Mouse (Mus musculus): ENCODE results near the gene Tstd2. TPM values are rescaled to one million over a fixed set of nuclear protein-coding genes. Genes with fewer than 3 reads are reported as not detected.

Gene Tstd2
- total and polyA plus RNA-seq, 3 experiments = 15.8 to 54.6 (median 51.5) TPM

- Histone ChIP-seq H3K4me3 (ENCODE audit: low read depth, low read length) (no peak overlapping the region), H3K36me3 (replicated peaks) (no peaks in the 10 kb centered on the region), H3K9me3 (replicated peaks) (no peaks in the 10 kb centered on the region), H3K27me3 (ENCODE audit: insufficient read depth, low read length) (no peaks in the 10 kb centered on the region), H3K4me1 (ENCODE audit: insufficient read depth, low read depth, low read length) (no peaks in the 10 kb centered on the region)
- ATAC-seq (ENCODE audit: extremely low read depth, insufficient number of reproducible peaks, low FRiP score, poor library complexity, severe bottlenecking) (no peak), DNase-seq (ENCODE audit: low spot score) (no peak)
- no peak for TF ChIP-seq TAL1 (conservative IDR thresholded peaks at IDR 0.05; ENCODE audit: low read depth, low read length)
- TF ChIP-seq GATA1 (IDR thresholded peaks at IDR 0.05; ENCODE audit: borderline replicate concordance, low read length) = no peak
- no peak for TF ChIP-seq CTCF (IDR thresholded peaks at IDR 0.05; ENCODE audit: low read depth, low read length)
- TF ChIP-seq GATA2 (IDR thresholded peaks at IDR 0.05; ENCODE audit: borderline replicate concordance, low read depth, low read length) = no peak
- TF ChIP-seq POLR2AphosphoS5 (IDR thresholded peaks at IDR 0.05; ENCODE audit: insufficient replicate concordance, low read depth, low read length) = no peak
Measured at GRCm38 (mm10) chr4:46089524-46090125, 48.9 kb downstream of the Tstd2 start.

DNA sequence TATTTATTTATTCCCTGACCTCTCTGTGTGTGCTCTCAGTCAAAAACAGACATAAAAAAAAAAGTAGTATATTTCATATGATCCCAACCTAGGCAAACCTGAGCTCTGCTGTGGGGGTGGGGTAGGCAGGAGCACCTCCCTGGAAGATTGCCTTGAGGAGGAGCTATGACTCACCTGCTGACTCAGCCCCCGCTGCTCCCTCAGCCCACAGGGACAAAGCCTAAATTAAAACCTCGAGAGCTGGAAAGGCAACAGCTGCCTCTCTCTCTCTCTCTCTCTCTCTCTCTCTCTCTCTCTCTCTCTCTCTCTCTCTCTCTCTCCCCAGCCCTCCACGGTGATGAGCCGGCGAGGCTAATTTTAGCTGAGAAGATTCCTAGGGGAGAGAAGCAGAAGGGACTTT lies 50.6 kb downstream of the Tstd2 start:
- no peak for ATAC-seq (ENCODE audit: extremely low read depth, insufficient number of reproducible peaks, low FRiP score, poor library complexity, severe bottlenecking)
- no peaks in the 10 kb centered on the region for H3K27me3 ChIP-seq (ENCODE audit: insufficient read depth, low read length)
- DNase-seq (ENCODE audit: low spot score) = no peak
- TF ChIP-seq TAL1 (conservative IDR thresholded peaks at IDR 0.05; ENCODE audit: low read depth, low read length) (no peak), POLR2AphosphoS5 (IDR thresholded peaks at IDR 0.05; ENCODE audit: insufficient replicate concordance, low read depth, low read length) (no peak), GATA1 (IDR thresholded peaks at IDR 0.05; ENCODE audit: borderline replicate concordance, low read length) (no peak), GATA2 (IDR thresholded peaks at IDR 0.05; ENCODE audit: borderline replicate concordance, low read depth, low read length) (no peak)
- no peaks in the 10 kb centered on the region for H3K36me3 ChIP-seq (replicated peaks)
- H3K4me3 ChIP-seq (ENCODE audit: low read depth, low read length) = no peak overlapping the region
- H3K4me1 ChIP-seq (ENCODE audit: insufficient read depth, low read depth, low read length) = no peaks in the 10 kb centered on the region
- H3K9me3 ChIP-seq (replicated peaks) = no peaks in the 10 kb centered on the region

DNA sequence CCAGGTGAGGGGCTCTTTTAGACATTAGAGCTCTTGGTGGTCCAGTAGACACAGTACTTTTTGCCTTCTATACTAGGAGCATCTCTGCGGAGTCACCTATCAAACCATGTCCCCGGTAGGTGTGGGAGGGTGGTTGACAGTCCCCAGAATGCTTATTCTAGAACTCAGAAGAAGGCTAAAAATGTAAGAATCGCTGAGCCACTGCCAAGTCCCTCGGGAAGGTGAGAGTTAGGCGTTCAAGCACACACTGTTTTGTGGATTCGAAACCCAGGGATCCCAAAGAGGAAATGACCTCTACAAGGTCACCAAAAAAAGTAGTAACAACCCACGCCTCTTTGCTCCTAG lies 51.1 kb downstream of the Tstd2 start:
- Histone ChIP-seq H3K27me3 (ENCODE audit: insufficient read depth, low read length) (no peaks in the 10 kb centered on the region), H3K4me1 (ENCODE audit: insufficient read depth, low read depth, low read length) (no peaks in the 10 kb centered on the region), H3K9me3 (replicated peaks) (no peaks in the 10 kb centered on the region), H3K4me3 (ENCODE audit: low read depth, low read length) (no peak overlapping the region), H3K36me3 (replicated peaks) (no peaks in the 10 kb centered on the region)
- DNase-seq (ENCODE audit: low spot score) (no peak), ATAC-seq (ENCODE audit: extremely low read depth, insufficient number of reproducible peaks, low FRiP score, poor library complexity, severe bottlenecking) (no peak)
- no peak for TF ChIP-seq CTCF (IDR thresholded peaks at IDR 0.05; ENCODE audit: low read depth, low read length)
- TF ChIP-seq GATA2 (IDR thresholded peaks at IDR 0.05; ENCODE audit: borderline replicate concordance, low read depth, low read length) = no peak
- TF ChIP-seq POLR2AphosphoS5 (IDR thresholded peaks at IDR 0.05; ENCODE audit: insufficient replicate concordance, low read depth, low read length) = no peak
- TF ChIP-seq TAL1 (conservative IDR thresholded peaks at IDR 0.05; ENCODE audit: low read depth, low read length) = no peak

DNA sequence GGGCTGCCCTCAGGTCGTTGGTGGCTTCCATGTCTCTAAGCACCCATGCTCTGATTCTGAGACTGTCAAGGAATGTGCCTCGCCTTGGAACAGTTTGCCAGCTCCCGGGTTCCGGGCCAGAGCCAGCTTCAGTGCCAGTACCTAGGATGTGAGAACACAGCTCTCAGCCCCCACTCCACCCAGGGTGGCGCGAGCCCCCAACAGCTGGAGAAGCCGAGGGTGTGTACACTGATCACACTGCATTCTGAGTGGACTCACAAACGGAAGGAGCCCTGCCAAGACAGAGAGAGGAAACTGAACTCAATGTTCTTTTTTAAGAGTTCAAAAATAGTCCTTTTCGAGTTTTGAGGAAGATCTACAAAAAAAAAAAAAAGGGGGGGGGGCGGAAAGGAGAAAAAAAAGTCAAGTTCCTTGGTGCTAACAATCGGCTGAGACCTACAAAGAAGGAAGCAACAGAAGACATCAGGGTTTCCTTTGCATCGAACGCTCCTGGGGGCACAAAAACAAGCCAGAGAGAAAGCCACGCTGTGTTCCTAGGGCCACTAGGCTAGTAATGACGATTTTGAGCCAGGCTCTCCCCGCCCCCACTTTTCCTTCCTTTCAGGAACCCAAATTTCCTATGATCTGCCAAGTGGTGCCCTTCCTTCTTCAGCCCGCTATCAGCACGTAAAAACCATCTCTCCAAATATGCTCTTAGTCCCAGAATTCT lies 51.6 kb downstream of the Tstd2 start:
- H3K4me3 ChIP-seq (ENCODE audit: low read depth, low read length) = no peak overlapping the region
- H3K4me1 ChIP-seq (ENCODE audit: insufficient read depth, low read depth, low read length) = no peaks in the 10 kb centered on the region
- H3K9me3 ChIP-seq (replicated peaks) = no peaks in the 10 kb centered on the region
- no peaks in the 10 kb centered on the region for H3K27me3 ChIP-seq (ENCODE audit: insufficient read depth, low read length)
- H3K36me3 ChIP-seq (replicated peaks) = no peaks in the 10 kb centered on the region
- no peak for TF ChIP-seq POLR2AphosphoS5 (IDR thresholded peaks at IDR 0.05; ENCODE audit: insufficient replicate concordance, low read depth, low read length)
- DNase-seq (ENCODE audit: low spot score) (no peak), ATAC-seq (ENCODE audit: extremely low read depth, insufficient number of reproducible peaks, low FRiP score, poor library complexity, severe bottlenecking) (no peak)

- no peak for TF ChIP-seq GATA2 (IDR thresholded peaks at IDR 0.05; ENCODE audit: borderline replicate concordance, low read depth, low read length)
- TF ChIP-seq GATA1 (IDR thresholded peaks at IDR 0.05; ENCODE audit: borderline replicate concordance, low read length) = no peak
- TF ChIP-seq CTCF (IDR thresholded peaks at IDR 0.05; ENCODE audit: low read depth, low read length) = no peak
- no peak for TF ChIP-seq POLR2AphosphoS5 (IDR thresholded peaks at IDR 0.05; ENCODE audit: insufficient replicate concordance, low read depth, low read length)
- TF ChIP-seq TAL1 (conservative IDR thresholded peaks at IDR 0.05; ENCODE audit: low read depth, low read length) = no peak
- no peaks in the 10 kb centered on the region for H3K27me3 ChIP-seq (ENCODE audit: insufficient read depth, low read length)
- no peaks in the 10 kb centered on the region for H3K4me1 ChIP-seq (ENCODE audit: insufficient read depth, low read depth, low read length)
- ATAC-seq (ENCODE audit: extremely low read depth, insufficient number of reproducible peaks, low FRiP score, poor library complexity, severe bottlenecking) (no peak), DNase-seq (ENCODE audit: low spot score) (no peak)
- H3K9me3 ChIP-seq (replicated peaks) = no peaks in the 10 kb centered on the region
- no peaks in the 10 kb centered on the region for H3K36me3 ChIP-seq (replicated peaks)
- H3K4me3 ChIP-seq (ENCODE audit: low read depth, low read length) = no peak overlapping the region
Measured at GRCm38 (mm10) chr4:46085223-46085811, 53.2 kb downstream of the Tstd2 start.

GRCm38 (mm10) chr4:46084416-46085172 lies 53.9 kb downstream of the Tstd2 start:
- Histone ChIP-seq H3K4me3 (ENCODE audit: low read depth, low read length) (no peak overlapping the region), H3K27me3 (ENCODE audit: insufficient read depth, low read length) (no peaks in the 10 kb centered on the region), H3K9me3 (replicated peaks) (no peaks in the 10 kb centered on the region), H3K36me3 (replicated peaks) (no peaks in the 10 kb centered on the region), H3K4me1 (ENCODE audit: insufficient read depth, low read depth, low read length) (no peaks in the 10 kb centered on the region)
- ATAC-seq (ENCODE audit: extremely low read depth, insufficient number of reproducible peaks, low FRiP score, poor library complexity, severe bottlenecking) = no peak
- TF ChIP-seq POLR2AphosphoS5 (IDR thresholded peaks at IDR 0.05; ENCODE audit: insufficient replicate concordance, low read depth, low read length) (no peak), CTCF (IDR thresholded peaks at IDR 0.05; ENCODE audit: low read depth, low read length) (no peak), TAL1 (conservative IDR thresholded peaks at IDR 0.05; ENCODE audit: low read depth, low read length) (no peak), GATA1 (IDR thresholded peaks at IDR 0.05; ENCODE audit: borderline replicate concordance, low read length) (no peak), GATA2 (IDR thresholded peaks at IDR 0.05; ENCODE audit: borderline replicate concordance, low read depth, low read length) (no peak)
- no peak for DNase-seq (ENCODE audit: low spot score)
